Mouse (Mus musculus): ENCODE results near the gene Enpp6. TPM values are rescaled to one million over a fixed set of nuclear protein-coding genes. Genes with fewer than 3 reads are reported as not detected.

The Enpp6 gene
- polyA plus RNA-seq, 1 experiment = 1.1 TPM

GRCm38 (mm10) chr8:47090021-47090420 is 103.3 kb downstream of the Enpp6 start:
- H3K27me3 ChIP-seq (ENCODE audit: control insufficient read depth, insufficient read depth, low read length) = no peaks in the 10 kb centered on the region
- no peak overlapping the region for H3K4me3 ChIP-seq (ENCODE audit: low read depth, low read length)
- 69% methylated on average over 8 of the region's 8 CpGs for WGBS
- no peak overlapping the region for H3K27ac ChIP-seq (ENCODE audit: insufficient read depth, low read depth, low read length)
- H3K36me3 ChIP-seq (ENCODE audit: control insufficient read depth, insufficient read depth, low read length) = no peaks in the 10 kb centered on the region
- H3K4me1 ChIP-seq (ENCODE audit: control insufficient read depth, insufficient read depth, insufficient read length, low read length) = no peaks in the 10 kb centered on the region
- TF ChIP-seq CTCF (IDR thresholded peaks at IDR 0.05; ENCODE audit: extremely low read depth, insufficient read length, insufficient replicate concordance, low read depth, low read length) = no peak

DNA sequence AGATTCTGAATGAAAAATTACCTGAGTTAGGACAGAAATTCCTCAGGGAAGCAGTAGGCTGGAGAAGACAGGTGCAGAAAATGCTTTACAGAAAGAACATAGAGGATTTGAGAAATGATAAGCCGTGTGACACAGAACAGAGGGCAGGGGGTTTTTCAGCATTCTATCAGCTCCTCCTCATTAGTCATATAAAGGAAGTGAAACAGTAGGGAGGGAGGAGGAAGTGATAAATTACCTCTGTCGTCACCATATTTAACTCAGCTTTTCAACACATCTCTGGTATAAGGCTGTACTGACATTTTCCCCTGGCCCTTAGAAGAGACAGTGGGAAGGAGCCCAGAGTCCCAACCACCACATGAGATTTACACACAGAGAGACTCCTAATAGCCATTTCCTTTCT is 118.9 kb downstream of the Enpp6 start:
- Histone ChIP-seq H3K27me3 (ENCODE audit: control insufficient read depth, insufficient read depth, low read length) (no peaks in the 10 kb centered on the region), H3K4me1 (ENCODE audit: control insufficient read depth, insufficient read depth, insufficient read length, low read length) (no peaks in the 10 kb centered on the region), H3K36me3 (ENCODE audit: control insufficient read depth, insufficient read depth, low read length) (no peaks in the 10 kb centered on the region), H3K27ac (ENCODE audit: insufficient read depth, low read depth, low read length) (no peak overlapping the region), H3K4me3 (ENCODE audit: low read depth, low read length) (no peak overlapping the region)
- 50% methylated on average over 2 of the region's 2 CpGs for WGBS
- TF ChIP-seq POLR2A (IDR thresholded peaks at IDR 0.05; ENCODE audit: low read depth, low read length) = no peak
- TF ChIP-seq CTCF (IDR thresholded peaks at IDR 0.05; ENCODE audit: extremely low read depth, insufficient read length, insufficient replicate concordance, low read depth, low read length) = no peak

- Histone ChIP-seq H3K36me3 (ENCODE audit: control insufficient read depth, insufficient read depth, low read length) (no peaks in the 10 kb centered on the region), H3K27me3 (ENCODE audit: control insufficient read depth, insufficient read depth, low read length) (no peaks in the 10 kb centered on the region), H3K4me1 (ENCODE audit: control insufficient read depth, insufficient read depth, insufficient read length, low read length) (no peaks in the 10 kb centered on the region), H3K27ac (ENCODE audit: insufficient read depth, low read depth, low read length) (no peak overlapping the region), H3K4me3 (ENCODE audit: low read depth, low read length) (no peak overlapping the region)
- 73% methylated on average over 17 of the region's 17 CpGs for WGBS
- no peak for TF ChIP-seq CTCF (IDR thresholded peaks at IDR 0.05; ENCODE audit: extremely low read depth, insufficient read length, insufficient replicate concordance, low read depth, low read length)
- TF ChIP-seq POLR2A (IDR thresholded peaks at IDR 0.05; ENCODE audit: low read depth, low read length) = no peak
Measured at GRCm38 (mm10) chr8:47114133-47114796, 127.6 kb downstream of the Enpp6 start.

DNA sequence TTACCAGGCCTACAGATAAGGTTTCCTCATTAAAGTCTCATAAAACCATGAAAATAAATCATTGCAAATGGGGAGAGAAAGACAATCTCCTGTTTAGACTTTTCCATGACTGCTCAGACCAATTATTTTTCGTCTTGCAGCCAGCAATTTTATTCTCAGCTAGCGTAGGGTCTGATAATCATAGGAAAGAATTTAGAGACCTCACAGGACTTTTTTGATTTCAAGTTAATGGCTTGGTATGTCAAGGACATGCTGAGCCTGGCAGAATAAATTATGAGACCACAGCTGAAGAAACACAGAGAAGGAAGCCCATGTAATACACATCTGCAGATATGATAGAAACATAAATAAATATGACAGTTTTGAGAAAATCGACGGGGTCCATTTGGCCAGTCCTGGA is 130.6 kb downstream of the Enpp6 start:
- H3K4me1 ChIP-seq (ENCODE audit: control insufficient read depth, insufficient read depth, insufficient read length, low read length) = no peaks in the 10 kb centered on the region
- H3K27ac ChIP-seq (ENCODE audit: insufficient read depth, low read depth, low read length) = no peak overlapping the region
- 79% methylated on average over 4 of the region's 4 CpGs for WGBS
- no peak for TF ChIP-seq POLR2A (IDR thresholded peaks at IDR 0.05; ENCODE audit: low read depth, low read length)
- no peak for TF ChIP-seq CTCF (IDR thresholded peaks at IDR 0.05; ENCODE audit: extremely low read depth, insufficient read length, insufficient replicate concordance, low read depth, low read length)
- no peaks in the 10 kb centered on the region for H3K36me3 ChIP-seq (ENCODE audit: control insufficient read depth, insufficient read depth, low read length)
- no peak overlapping the region for H3K4me3 ChIP-seq (ENCODE audit: low read depth, low read length)
- H3K27me3 ChIP-seq (ENCODE audit: control insufficient read depth, insufficient read depth, low read length) = no peaks in the 10 kb centered on the region

DNA sequence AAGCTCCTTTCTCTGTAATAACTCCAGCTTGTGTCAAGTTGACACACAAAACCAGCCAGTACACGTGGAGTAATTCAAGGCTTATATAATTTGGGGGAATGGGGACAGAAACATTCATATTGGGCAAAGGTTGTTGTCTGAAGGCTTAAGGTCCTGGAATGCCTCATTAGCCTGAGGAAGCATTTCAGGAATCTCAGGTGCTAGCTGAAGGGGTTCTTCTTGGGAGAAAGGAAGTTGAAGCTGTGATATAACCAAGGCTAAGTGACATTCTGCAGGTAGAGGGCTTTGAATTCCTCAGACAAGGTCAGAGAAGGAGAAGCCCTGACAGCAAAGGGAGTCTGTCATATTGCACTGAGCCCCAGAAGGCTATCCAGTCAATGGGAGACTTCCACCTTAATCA is 133.2 kb downstream of the Enpp6 start:
- no peaks in the 10 kb centered on the region for H3K36me3 ChIP-seq (ENCODE audit: control insufficient read depth, insufficient read depth, low read length)
- H3K4me1 ChIP-seq (ENCODE audit: control insufficient read depth, insufficient read depth, insufficient read length, low read length) = no peaks in the 10 kb centered on the region
- no peak overlapping the region for H3K27ac ChIP-seq (ENCODE audit: insufficient read depth, low read depth, low read length)
- H3K27me3 ChIP-seq (ENCODE audit: control insufficient read depth, insufficient read depth, low read length) = no peaks in the 10 kb centered on the region
- no peak for TF ChIP-seq POLR2A (IDR thresholded peaks at IDR 0.05; ENCODE audit: low read depth, low read length)
- no peak for TF ChIP-seq CTCF (IDR thresholded peaks at IDR 0.05; ENCODE audit: extremely low read depth, insufficient read length, insufficient replicate concordance, low read depth, low read length)
- H3K4me3 ChIP-seq (ENCODE audit: low read depth, low read length) = no peak overlapping the region
- WGBS = 35% methylated on average over 1 of the region's 1 CpGs

DNA sequence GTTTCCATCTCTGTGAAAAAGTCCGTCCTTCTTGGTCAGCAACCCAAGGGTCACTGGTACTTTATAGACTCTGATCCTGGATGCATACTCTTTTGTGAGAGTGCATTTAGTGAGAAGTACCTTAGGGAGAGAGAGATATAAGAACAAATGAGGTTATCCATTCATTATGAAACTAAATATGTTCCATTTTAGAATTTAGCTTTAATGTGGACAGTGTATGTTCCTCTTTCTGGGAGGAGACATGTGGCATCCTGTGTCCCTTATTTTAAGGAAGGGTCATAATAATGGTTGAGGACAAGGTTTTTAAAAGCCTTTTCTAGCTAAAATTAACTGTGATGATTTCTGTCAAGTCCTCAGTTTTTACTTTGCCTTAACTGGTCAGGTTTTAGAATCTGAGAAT is 142.2 kb downstream of the Enpp6 start:
- no peaks in the 10 kb centered on the region for H3K27me3 ChIP-seq (ENCODE audit: control insufficient read depth, insufficient read depth, low read length)
- no peak overlapping the region for H3K27ac ChIP-seq (ENCODE audit: insufficient read depth, low read depth, low read length)
- no peaks in the 10 kb centered on the region for H3K36me3 ChIP-seq (ENCODE audit: control insufficient read depth, insufficient read depth, low read length)
- H3K4me3 ChIP-seq (ENCODE audit: low read depth, low read length) = no peak overlapping the region
- H3K4me1 ChIP-seq (ENCODE audit: control insufficient read depth, insufficient read depth, insufficient read length, low read length) = no peaks in the 10 kb centered on the region
- 91% methylated on average over 1 of the region's 1 CpGs for WGBS
- no peak for TF ChIP-seq POLR2A (IDR thresholded peaks at IDR 0.05; ENCODE audit: low read depth, low read length)
- TF ChIP-seq CTCF (IDR thresholded peaks at IDR 0.05; ENCODE audit: extremely low read depth, insufficient read length, insufficient replicate concordance, low read depth, low read length) = no peak

- Histone ChIP-seq H3K4me3 (ENCODE audit: low read depth, low read length) (no peak overlapping the region), H3K4me1 (ENCODE audit: control insufficient read depth, insufficient read depth, insufficient read length, low read length) (no peaks in the 10 kb centered on the region), H3K27me3 (ENCODE audit: control insufficient read depth, insufficient read depth, low read length) (no peaks in the 10 kb centered on the region), H3K27ac (ENCODE audit: insufficient read depth, low read depth, low read length) (no peak overlapping the region), H3K36me3 (ENCODE audit: control insufficient read depth, insufficient read depth, low read length) (no peaks in the 10 kb centered on the region)
- WGBS = 78% methylated on average over 3 of the region's 3 CpGs
- no peak for TF ChIP-seq CTCF (IDR thresholded peaks at IDR 0.05; ENCODE audit: extremely low read depth, insufficient read length, insufficient replicate concordance, low read depth, low read length)
- TF ChIP-seq POLR2A (IDR thresholded peaks at IDR 0.05; ENCODE audit: low read depth, low read length) = no peak
Measured at GRCm38 (mm10) chr8:47133381-47133780, 146.7 kb downstream of the Enpp6 start.
